Mouse (Mus musculus): Measurements from ENCODE around the gene Cfap157.

DNA sequence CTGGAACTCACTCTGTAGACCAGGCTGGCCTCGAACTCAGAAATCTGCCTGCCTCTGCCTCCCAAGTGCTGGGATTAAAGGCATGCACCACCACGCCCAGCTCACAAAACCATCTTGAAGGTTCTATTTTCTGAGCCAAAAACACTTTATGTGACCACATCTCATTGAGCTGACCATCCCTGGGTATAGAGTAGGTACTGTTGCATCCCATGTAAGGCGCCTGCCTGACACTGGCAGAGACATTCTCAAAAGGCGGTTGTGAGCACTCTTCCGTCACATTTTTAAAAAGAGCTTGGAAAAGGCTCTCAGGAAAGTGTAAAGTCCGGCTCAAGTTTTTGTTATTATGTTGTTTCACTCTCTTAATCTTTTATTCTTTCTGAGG, 27.6 kb downstream of the Cfap157 start:
- TF ChIP-seq GATA1 (IDR thresholded peaks at IDR 0.05; ENCODE audit: borderline replicate concordance, low read length): no peak
- no peak for TF ChIP-seq FLI1 (IDR thresholded peaks at IDR 0.05; ENCODE audit: low read length)

Measured in megakaryocyte, embryonic 14.5 days (primary cell).